Mouse (Mus musculus): ENCODE results near the gene Csnk2b.
"Not testable (repeated sequence)": the region's sequence is repeated elsewhere in the genome, so short reads cannot be mapped to it uniquely, and the experiment has no call there.

The Csnk2b gene

GRCm38 (mm10) chr17:35152121-35152520 lies 30.3 kb upstream of the Csnk2b start:
- DNase-seq, result no peak

GRCm38 (mm10) chr17:35147922-35148639 lies 26.2 kb upstream of the Csnk2b start:
- no peak for DNase-seq

GRCm38 (mm10) chr17:35147348-35147747 lies 25.5 kb upstream of the Csnk2b start:
- DNase-seq, result no peak

- DNase-seq, result no peak
Measured at GRCm38 (mm10) chr17:35146139-35146538, 24.3 kb upstream of the Csnk2b start.

GRCm38 (mm10) chr17:35141971-35142370 lies 20.1 kb upstream of the Csnk2b start:
- DNase-seq, result no peak

- DNase-seq, result no peak
Measured at GRCm38 (mm10) chr17:35140490-35140996, 18.7 kb upstream of the Csnk2b start.

GRCm38 (mm10) chr17:35139269-35139668 lies 17.4 kb upstream of the Csnk2b start:
- no peak for DNase-seq

GRCm38 (mm10) chr17:35135591-35136320 lies 13.9 kb upstream of the Csnk2b start:
- DNase-seq, result no peak

GRCm38 (mm10) chr17:35134801-35135590 lies 13.1 kb upstream of the Csnk2b start, which contains the start of gene Bag6:
TSS of gene Bag6 (plus strand) at chr17:35135178.
- DNase-seq, result peak; percentile 95

- DNase-seq, result no peak
Measured at GRCm38 (mm10) chr17:35133517-35133916, 11.7 kb upstream of the Csnk2b start.

- DNase-seq, result no peak
Measured at GRCm38 (mm10) chr17:35132174-35132560, 10.3 kb upstream of the Csnk2b start.

GRCm38 (mm10) chr17:35131500-35132173 lies 9.8 kb upstream of the Csnk2b start, which contains the start of gene Apom:
TSS of gene Apom (minus strand) at chr17:35132050.
- DNase-seq, result no peak

- DNase-seq, result no peak
Measured at GRCm38 (mm10) chr17:35131038-35131437, 9.2 kb upstream of the Csnk2b start.

- no peak for DNase-seq
Measured at GRCm38 (mm10) chr17:35128996-35129395, 7.1 kb upstream of the Csnk2b start.

- DNase-seq, result no peak
Measured at GRCm38 (mm10) chr17:35127017-35127416, 5.2 kb upstream of the Csnk2b start.

- DNase-seq, result peak; percentile 78
Measured at GRCm38 (mm10) chr17:35126206-35126611, 4.4 kb upstream of the Csnk2b start, which contains the start of gene D17H6S53E. TSS of gene D17H6S53E (plus strand) at chr17:35126373.

GRCm38 (mm10) chr17:35125578-35125977 lies 3.7 kb upstream of the Csnk2b start:
- no peak for DNase-seq

GRCm38 (mm10) chr17:35125081-35125480 lies 3.2 kb upstream of the Csnk2b start:
- no peak for DNase-seq

- DNase-seq, result not testable (repeated sequence)
Measured at GRCm38 (mm10) chr17:35124261-35124896, 2.5 kb upstream of the Csnk2b start.

GRCm38 (mm10) chr17:35123287-35123686 lies 1.4 kb upstream of the Csnk2b start:
- not testable (repeated sequence) for DNase-seq

GRCm38 (mm10) chr17:35121143-35121799 lies 582 bp downstream of the Csnk2b start, which contains the start of gene Gpank1:
TSS of gene Gpank1 (plus strand) at chr17:35121455.
- peak; percentile 97 for DNase-seq

Data from lung, postnatal 14 days (tissue).